Mouse (Mus musculus) MEL (cell line): ENCODE measurements around the gene Rspo4. TPM values are rescaled to one million over a fixed set of nuclear protein-coding genes. Genes with fewer than 3 reads are reported as not detected.

Source experiments
- DNase-seq: peaks from one replicate; pipeline ENCODE4 v3.0.0; 2011; ENCODE audit warnings: low read depth, low spot score
- H3K27ac ChIP-seq: 2 replicates; pipeline ENCODE4 v1.5.1; 2012; ENCODE audit warnings: low read depth, mild to moderate bottlenecking, control low read depth, low read length, moderate library complexity; ENCODE audit not compliant: control insufficient read depth
- H3K27me3 ChIP-seq, 2 experiments: fragments of 150-350 bp in 1 of 2; sonication (generic) in 1 of 2; 2 replicates each; pipeline ENCODE4 v1.6.1; 2012; ENCODE audit warnings: low read length in 2 of 2, mild to moderate bottlenecking in 2 of 2, improper control_type of control experiment in 1 of 2, moderate library complexity in 1 of 2; ENCODE audit not compliant: insufficient read depth in 2 of 2, control insufficient read depth in 1 of 2
- H3K36me3 ChIP-seq, 2 experiments: 2 replicates each; pipeline ENCODE4 v1.6.1; 2012 to 2014; ENCODE audit warnings: low read length in 2 of 2, improper control_type of control experiment in 1 of 2, inconsistent platforms in 1 of 2, mild to moderate bottlenecking in 1 of 2; ENCODE audit not compliant: insufficient read depth in 2 of 2, control insufficient read depth in 1 of 2
- H3K4me1 ChIP-seq, 2 experiments: fragments of 150-350 bp in 1 of 2; sonication (generic) in 1 of 2; 2 replicates each; pipeline ENCODE4 v1.6.1; 2012; ENCODE audit warnings: low read length in 2 of 2, improper control_type of control experiment in 1 of 2, mild to moderate bottlenecking in 1 of 2; ENCODE audit not compliant: insufficient read depth in 2 of 2, control insufficient read depth in 1 of 2
- H3K4me3 ChIP-seq, 2 experiments: fragments of 150-350 bp in 1 of 2; sonication (generic) in 1 of 2; 2 replicates each; pipeline ENCODE4 v1.5.1; 2012; ENCODE audit warnings: low read depth in 2 of 2, low read length in 2 of 2, mild to moderate bottlenecking in 2 of 2, moderate library complexity in 2 of 2, control low read depth in 1 of 2, improper control_type of control experiment in 1 of 2; ENCODE audit not compliant: control insufficient read depth in 1 of 2, insufficient read depth in 1 of 2
- H3K79me2 ChIP-seq: 2 replicates; pipeline ENCODE4 v1.6.1; 2012; ENCODE audit warnings: mild to moderate bottlenecking, low read length, moderate library complexity; ENCODE audit not compliant: control insufficient read depth, poor library complexity, insufficient read depth
- H3K9ac ChIP-seq: 2 replicates; pipeline ENCODE4 v1.6.1; 2012; ENCODE audit warnings: low read depth, mild to moderate bottlenecking, control low read depth, low read length, moderate library complexity; ENCODE audit not compliant: control insufficient read depth, poor library complexity, severe bottlenecking
- H3K9me3 ChIP-seq: fragments of 150-350 bp; sonication (generic); replicated peaks from 2 replicates; pipeline ENCODE4 v1.6.1; 2012; ENCODE audit warnings: mild to moderate bottlenecking, low read length, improper control_type of control experiment, moderate library complexity; ENCODE audit not compliant: insufficient read depth
- CTCF ChIP-seq, 3 experiments: IDR thresholded peaks in 2 of 3; conservative IDR thresholded peaks in 1 of 3; 2 replicates each; pipeline ENCODE4 v1.5.1; 2011 to 2012; ENCODE audit warnings: low read length in 3 of 3, low read depth in 2 of 3, mild to moderate bottlenecking in 2 of 3, improper control_type of control experiment in 1 of 3, inconsistent platforms in 1 of 3, mixed read lengths in 1 of 3, moderate library complexity in 1 of 3; ENCODE audit not compliant: control insufficient read depth in 1 of 3, insufficient read depth in 1 of 3, poor library complexity in 1 of 3, severe bottlenecking in 1 of 3
- EP300 ChIP-seq, 2 experiments: IDR thresholded peaks; 2 replicates each; pipeline ENCODE4 v1.6.1; 2011; ENCODE audit warnings: improper control_type of control experiment in 2 of 2, low read length in 2 of 2, low read depth in 1 of 2, mild to moderate bottlenecking in 1 of 2
- MAX ChIP-seq: IDR thresholded peaks from 2 replicates; pipeline ENCODE4 v1.6.1; 2011; ENCODE audit warnings: low read length, improper control_type of control experiment
- MAZ ChIP-seq: IDR thresholded peaks from 2 replicates; pipeline ENCODE4 v1.6.1; 2012; ENCODE audit warnings: low read depth, mild to moderate bottlenecking, inconsistent platforms, low read length, improper control_type of control experiment
- MXI1 ChIP-seq: IDR thresholded peaks from 2 replicates; pipeline ENCODE4 v1.6.1; 2011; ENCODE audit warnings: mild to moderate bottlenecking, low read depth, low read length, improper control_type of control experiment
- MYB ChIP-seq: IDR thresholded peaks from 2 replicates; pipeline ENCODE4 v1.6.1; 2011; ENCODE audit warnings: mild to moderate bottlenecking, low read depth, low read length, improper control_type of control experiment
- NELFE ChIP-seq: IDR thresholded peaks from 2 replicates; pipeline ENCODE4 v1.6.1; 2011; ENCODE audit warnings: low read depth, low read length, improper control_type of control experiment
- NRF1 ChIP-seq: IDR thresholded peaks from 2 replicates; pipeline ENCODE4 v1.6.1; 2014; ENCODE audit warnings: low read depth, mild to moderate bottlenecking, inconsistent platforms, low read length, improper control_type of control experiment, moderate library complexity; ENCODE audit not compliant: poor library complexity, insufficient read depth, severe bottlenecking
- RAD21 ChIP-seq: IDR thresholded peaks from 2 replicates; pipeline ENCODE4 v1.6.1; 2011; ENCODE audit warnings: mild to moderate bottlenecking, low read depth, low read length, improper control_type of control experiment
- SMC3 ChIP-seq: IDR thresholded peaks from 2 replicates; pipeline ENCODE4 v1.6.1; 2011; ENCODE audit warnings: low read depth, low read length, improper control_type of control experiment
- TAL1 ChIP-seq: IDR thresholded peaks from 2 replicates; pipeline ENCODE4 v1.6.1; 2012; ENCODE audit warnings: mild to moderate bottlenecking, inconsistent platforms, low read length, moderate library complexity, mixed read lengths
- TBP ChIP-seq: IDR thresholded peaks from 2 replicates; pipeline ENCODE4 v1.8.0; 2011; ENCODE audit warnings: low read depth, low read length, improper control_type of control experiment
- TCF12 ChIP-seq: IDR thresholded peaks from 2 replicates; pipeline ENCODE4 v1.6.1; 2014; ENCODE audit warnings: low read depth, mild to moderate bottlenecking, inconsistent platforms, low read length, improper control_type of control experiment, moderate library complexity
- UBTF ChIP-seq: IDR thresholded peaks from 2 replicates; pipeline ENCODE4 v1.6.1; 2012; ENCODE audit warnings: low read depth, mild to moderate bottlenecking, inconsistent platforms, low read length, improper control_type of control experiment, moderate library complexity, borderline replicate concordance; ENCODE audit not compliant: insufficient read depth
- ZKSCAN1 ChIP-seq: IDR thresholded peaks from 2 replicates; pipeline ENCODE4 v1.6.1; 2012; ENCODE audit warnings: low read depth, mild to moderate bottlenecking, inconsistent platforms, low read length, improper control_type of control experiment, moderate library complexity
- ZNF384 ChIP-seq: IDR thresholded peaks from 2 replicates; pipeline ENCODE4 v1.6.1; 2012; ENCODE audit warnings: low read depth, mild to moderate bottlenecking, inconsistent platforms, low read length, improper control_type of control experiment
- polyA plus RNA-seq, 2 experiments: library from polyadenylated mRNA; stranded (reverse) in 1 of 2; unstranded in 1 of 2; fragments of >175 nt in 1 of 2; fragments of >200 nt in 1 of 2; gene quantifications; 2 replicates each; pipeline versions ENCODE4 v1.2.1 to v1.2.4; 2012; ENCODE audit warnings: low replicate concordance in 2 of 2, low read depth in 1 of 2; ENCODE audit not compliant: insufficient read length in 2 of 2, insufficient read depth in 1 of 2, missing spikeins in 1 of 2
- total RNA-seq: library from RNA; depleted of rRNA; stranded (reverse); fragments of 300-350 nt; gene quantifications from 2 replicates; pipeline ENCODE4 v1.2.3, GENCODE M21; 2012

Gene Rspo4
- total and polyA plus RNA-seq, 3 experiments, result not detected

DNA sequence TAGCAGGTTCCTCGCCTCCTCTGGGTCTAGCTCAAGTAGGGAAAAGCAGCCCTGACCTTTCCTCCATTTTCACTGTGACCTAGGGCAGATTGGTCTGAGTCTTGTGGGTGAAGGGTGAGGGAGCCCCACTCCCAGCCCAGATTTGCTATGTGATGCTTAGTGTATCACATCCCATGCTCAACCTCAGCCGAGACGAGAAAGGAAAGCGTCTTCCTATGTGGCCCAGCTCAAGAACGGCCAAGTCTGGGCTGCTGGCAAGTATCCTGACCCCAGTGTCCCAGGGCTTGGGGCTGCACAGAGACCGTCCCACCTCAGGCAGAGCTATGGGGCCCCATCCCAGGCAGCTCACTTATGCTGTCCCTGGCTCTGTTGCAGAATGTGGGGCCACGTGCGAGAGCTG lies 25.5 kb downstream of the Rspo4 start:
- no peak for DNase-seq
- Histone ChIP-seq H3K27me3 (peaks cover 0 to 4% of the 10 kb centered on the region in 2 experiments; a peak in 1 of 4 replicates), H3K9me3 (no peaks in the 10 kb centered on the region), H3K9ac (no peak overlapping the region), H3K79me2 (no peaks in the 10 kb centered on the region), H3K27ac (no peak overlapping the region), H3K4me3 (no peak overlapping the region), H3K4me1 (no peaks in the 10 kb centered on the region), H3K36me3 (no peaks in the 10 kb centered on the region)
- no peak for TF ChIP-seq TBP
- no peak for TF ChIP-seq UBTF
- TF ChIP-seq MXI1, result no peak
- no peak for TF ChIP-seq MAZ
- no peak for TF ChIP-seq NELFE
- no peak for TF ChIP-seq ZNF384
- TF ChIP-seq CTCF (IDR thresholded peaks at IDR 0.05 in 2 of 3, conservative IDR thresholded peaks at IDR 0.05 in 1 of 3; ENCODE audit: control insufficient read depth in 1 of 3, insufficient read depth in 1 of 3, low read depth in 2 of 3, low read length in 3 of 3, poor library complexity in 1 of 3, severe bottlenecking in 1 of 3), result no peak
- no peak for TF ChIP-seq TAL1
- no peak for TF ChIP-seq NRF1
- TF ChIP-seq MYB, result no peak
- no peak for TF ChIP-seq EP300 (IDR thresholded peaks at IDR 0.05; ENCODE audit: low read depth in 1 of 2, low read length in 2 of 2)
- no peak for TF ChIP-seq ZKSCAN1
- TF ChIP-seq RAD21, result no peak
- no peak for TF ChIP-seq TCF12

DNA sequence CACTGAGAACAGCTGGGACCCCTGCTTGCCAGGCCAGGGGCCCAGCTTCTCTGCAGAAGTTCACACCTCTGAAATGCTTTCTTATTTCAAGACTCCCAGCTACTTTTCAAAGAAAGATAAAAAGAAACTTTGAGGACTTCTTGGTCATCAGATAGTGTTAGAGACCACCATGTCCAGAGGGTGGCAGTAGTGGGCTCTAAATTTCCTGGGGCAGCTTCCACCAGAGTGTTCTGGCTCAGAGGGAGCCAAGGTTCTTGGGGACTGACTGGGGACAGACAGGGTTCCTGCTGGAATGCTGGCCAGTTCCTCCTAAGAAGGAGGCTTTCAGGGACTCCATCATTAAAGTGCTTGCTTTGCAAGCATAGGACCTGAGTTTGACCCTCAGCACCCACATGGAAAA lies 31.8 kb downstream of the Rspo4 start:
- no peaks in the 10 kb centered on the region for H3K79me2 ChIP-seq
- peak; percentile 28 for DNase-seq
- no peak overlapping the region for H3K27ac ChIP-seq
- peak; percentile 24; the same call in 1 of the 2 replicates for TF ChIP-seq SMC3
- TF ChIP-seq CTCF (IDR thresholded peaks at IDR 0.05 in 2 of 3, conservative IDR thresholded peaks at IDR 0.05 in 1 of 3; ENCODE audit: control insufficient read depth in 1 of 3, insufficient read depth in 1 of 3, low read depth in 2 of 3, low read length in 3 of 3, poor library complexity in 1 of 3, severe bottlenecking in 1 of 3), result peak; percentile 7 to 53 (median 39); a peak in 4 of 6 replicates
- TF ChIP-seq MAX, result no peak
- TF ChIP-seq RAD21, result peak; percentile 17
- TF ChIP-seq, all 39 proteins: peak for 3
- Histone ChIP-seq H3K9me3 (no peaks in the 10 kb centered on the region), H3K36me3 (no peaks in the 10 kb centered on the region), H3K9ac (no peak overlapping the region), H3K27me3 (peaks cover 0 to 2% of the 10 kb centered on the region in 2 experiments; a peak in 1 of 4 replicates), H3K4me1 (no peaks in the 10 kb centered on the region), H3K4me3 (no peak overlapping the region)
